Mouse (Mus musculus): Measurements from ENCODE around the gene Csf2rb2.

DNA sequence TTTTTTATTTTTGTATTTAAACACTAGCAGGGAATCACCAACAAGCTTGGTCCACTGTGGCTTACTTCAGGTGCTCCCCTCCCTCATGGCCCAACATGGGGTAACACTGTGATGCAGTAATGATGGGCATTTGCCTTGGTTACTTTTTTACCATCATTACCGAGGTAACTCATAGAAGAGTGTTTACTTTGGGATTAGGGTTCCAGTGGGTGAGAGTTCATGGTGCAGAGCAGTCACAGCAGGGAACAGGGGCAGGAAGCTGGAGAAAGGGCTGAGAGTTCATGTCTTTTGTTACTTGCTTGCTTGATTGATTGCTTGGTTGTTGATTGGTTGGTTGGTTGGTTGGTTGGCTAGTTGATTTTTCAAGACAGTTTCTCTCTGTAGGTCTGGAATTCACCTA, 38.2 kb upstream of the Csf2rb2 start:
- TF ChIP-seq MAFK (IDR thresholded peaks at IDR 0.05; ENCODE audit: insufficient read depth, low read depth, low read length) (no peak), ZC3H11A (IDR thresholded peaks at IDR 0.05; ENCODE audit: borderline replicate concordance, low read depth, low read length) (no peak)
